Mouse (Mus musculus) olfactory bulb, adult 2 months (tissue): Measurements from ENCODE around the gene Abca4.

Source experiments
- CTCF ChIP-seq: fragments of 200-500 bp; IDR thresholded peaks from 2 replicates; pipeline ENCODE4 v1.5.1; 2012; ENCODE audit warnings: low read depth, mild to moderate bottlenecking, low read length, moderate library complexity; ENCODE audit not compliant: insufficient read depth
- POLR2A ChIP-seq: fragments of 200-500 bp; IDR thresholded peaks from 2 replicates; pipeline ENCODE4 v1.6.1; 2012; ENCODE audit warnings: mild to moderate bottlenecking, low read depth, low read length, moderate library complexity; ENCODE audit not compliant: insufficient read depth

GRCm38 (mm10) chr3:122140589-122141400 is 96.6 kb downstream of the Abca4 start:
- no peak for TF ChIP-seq CTCF
- TF ChIP-seq POLR2A: no peak
